Mouse (Mus musculus) cerebellum, postnatal 4 days (tissue): Measurements from ENCODE around the gene Nipbl.
"Not testable (repeated sequence)": the region's sequence is repeated elsewhere in the genome, so short reads cannot be mapped to it uniquely, and the experiment has no call there.

Experiments used
- DNase-seq, 2 experiments: peaks; one replicate each; pipeline ENCODE4 v3.0.0; 2022; ENCODE audit warnings: low spot score in 2 of 2, mixed read lengths in 1 of 2

Nipbl gene

DNA sequence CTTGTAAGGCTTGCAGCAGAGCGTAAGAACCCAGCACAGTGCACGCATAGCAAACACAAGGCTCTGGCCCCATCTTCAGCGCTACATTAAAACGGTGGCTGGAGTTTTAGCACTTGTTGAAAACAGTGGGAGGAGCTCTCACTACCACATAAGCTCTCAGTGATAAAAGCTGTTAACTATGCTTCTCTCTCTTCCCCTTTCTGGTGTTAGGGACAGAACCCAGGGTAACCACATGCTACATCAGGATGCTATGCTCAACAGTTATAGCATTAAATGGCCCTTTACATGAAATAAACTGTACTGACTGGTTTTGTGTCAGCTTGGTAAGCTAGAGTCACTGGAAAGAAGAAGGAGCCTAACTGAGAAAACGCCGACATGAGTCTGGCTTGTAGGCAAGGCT is 150.1 kb downstream of the Nipbl start:
- no peak for DNase-seq

DNA sequence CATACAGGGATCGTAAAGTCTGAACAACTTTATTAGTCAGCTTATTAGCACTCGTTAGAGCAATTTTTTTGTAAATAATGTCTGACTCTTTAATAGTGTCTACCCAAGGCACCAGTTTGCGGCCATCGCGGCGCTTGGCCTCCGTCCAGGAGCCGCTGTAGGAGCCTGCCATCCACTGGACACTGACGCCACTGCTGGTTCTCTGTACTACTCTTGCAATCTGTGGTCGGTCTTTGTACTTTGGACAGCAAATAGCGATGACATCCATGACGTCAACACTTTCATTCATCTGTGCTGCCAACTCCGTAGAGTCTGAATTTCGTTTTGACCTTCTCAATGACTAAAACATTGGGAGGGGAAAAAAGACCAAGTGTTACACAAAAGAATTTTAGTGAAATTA is 153.0 kb downstream of the Nipbl start:
- no peak for DNase-seq

DNA sequence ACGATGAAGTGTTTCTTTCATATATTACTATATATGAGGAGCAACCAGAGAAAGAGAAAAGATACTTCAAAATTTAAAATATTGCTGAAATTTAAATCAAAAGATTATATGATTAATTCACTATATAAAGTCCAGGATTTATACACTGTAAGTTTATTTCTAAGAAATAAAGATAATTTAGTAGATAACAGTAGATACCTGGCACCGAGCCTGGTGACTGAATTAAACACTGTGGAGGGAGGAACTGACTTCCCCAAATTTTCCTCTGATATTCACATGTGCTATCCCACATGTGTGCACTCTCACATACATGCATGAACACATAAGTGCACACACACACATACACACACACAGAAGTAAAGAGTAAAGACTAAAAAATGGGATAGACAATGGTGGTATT is 162.1 kb downstream of the Nipbl start:
- no peak for DNase-seq

DNA sequence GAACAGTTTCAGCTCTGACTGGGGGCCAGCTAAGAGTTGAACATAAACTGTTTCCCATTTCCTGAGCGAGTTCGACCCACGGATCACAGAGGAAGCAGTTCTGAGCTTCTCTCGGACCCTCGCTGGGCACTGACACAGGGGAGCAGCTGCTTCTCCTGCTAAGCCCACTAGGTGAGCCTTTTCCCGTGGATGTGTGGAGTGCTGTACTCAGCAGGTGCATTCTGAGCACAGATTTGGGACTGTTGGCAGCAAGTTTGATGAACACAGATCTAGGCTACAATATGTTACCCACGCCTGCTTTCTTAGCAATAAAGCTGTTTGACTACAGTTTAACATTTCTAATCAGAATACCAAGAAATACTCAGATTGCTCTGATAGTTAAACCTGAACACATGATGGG is 162.6 kb downstream of the Nipbl start:
- DNase-seq = no peak

DNA sequence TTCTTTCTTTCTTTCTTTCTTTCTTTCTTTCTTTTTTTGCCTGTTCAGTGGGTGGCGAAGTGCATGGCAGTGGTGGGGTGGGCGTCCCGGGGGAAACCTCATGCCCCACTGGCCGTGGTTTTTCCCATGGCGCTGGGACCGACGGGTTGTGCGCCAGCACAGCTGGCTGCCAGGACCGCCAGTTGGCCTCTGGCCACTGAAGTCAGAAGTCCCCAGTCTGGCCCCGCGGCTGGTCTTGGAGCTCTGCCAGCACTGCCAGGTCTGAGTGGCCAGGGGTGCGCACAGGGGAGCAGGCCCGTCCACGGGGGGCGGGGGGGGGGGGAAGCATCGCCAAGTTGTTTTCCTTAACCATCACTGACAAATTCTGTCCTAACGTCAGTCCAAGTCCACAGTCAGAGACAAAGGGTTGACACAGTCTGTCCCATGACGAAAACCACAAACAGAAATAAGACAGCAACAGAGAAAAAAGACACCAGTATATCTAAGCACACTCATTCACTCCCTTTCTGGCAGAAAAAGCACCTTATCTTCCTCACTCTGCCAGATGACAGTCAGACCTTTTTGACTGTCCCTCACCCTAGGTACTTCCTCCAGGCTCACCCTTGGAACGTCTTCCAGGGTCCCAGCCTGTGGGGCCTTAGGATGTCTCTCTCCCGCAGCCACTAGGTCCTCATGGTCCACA is 164.2 kb downstream of the Nipbl start:
- peak in 1 of 2 experiments; percentile 56 for DNase-seq

DNA sequence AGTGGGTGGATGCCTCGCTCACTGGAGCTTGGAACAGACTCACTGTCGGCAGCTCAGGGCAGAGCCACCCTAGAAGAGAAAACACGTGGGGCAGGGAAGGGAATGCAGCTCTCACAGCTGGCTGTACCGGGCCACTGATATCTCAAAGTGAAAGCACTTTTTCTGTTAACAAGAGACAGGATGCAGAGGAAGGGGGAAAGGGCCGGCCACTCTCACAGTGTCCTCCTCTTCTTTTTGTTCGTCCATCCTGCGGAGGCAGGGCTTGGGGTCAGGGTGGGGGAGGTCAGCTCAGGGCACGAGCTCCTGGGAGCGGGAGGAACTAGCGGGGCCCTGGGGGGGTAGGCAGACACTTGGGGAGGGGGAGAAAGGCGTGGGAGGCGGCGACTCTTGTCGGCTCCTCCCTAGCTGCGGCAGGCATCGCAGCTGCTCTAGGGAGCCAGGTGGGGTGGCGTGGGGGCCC is 164.9 kb downstream of the Nipbl start:
- no peak for DNase-seq

DNA sequence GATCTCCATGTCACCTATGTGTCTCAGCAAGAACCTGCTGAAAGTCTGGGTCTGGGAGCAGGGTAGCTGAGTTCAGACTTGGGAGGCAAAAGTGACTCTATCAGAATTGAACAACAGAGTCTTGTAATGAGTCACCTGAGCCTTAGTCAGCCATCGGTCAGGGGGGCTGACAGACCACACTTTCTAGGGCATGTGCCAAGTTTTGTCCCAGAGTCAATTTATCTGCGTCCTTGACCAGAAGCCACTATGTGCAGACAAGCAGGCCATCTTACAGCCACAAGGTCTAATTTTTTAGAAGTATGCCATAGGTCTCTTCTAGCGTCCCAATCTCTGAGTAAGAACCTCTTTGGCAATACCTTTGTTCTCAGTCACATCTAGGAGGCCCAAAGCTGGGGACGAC is 166.3 kb downstream of the Nipbl start:
- DNase-seq = not testable (repeated sequence)

DNA sequence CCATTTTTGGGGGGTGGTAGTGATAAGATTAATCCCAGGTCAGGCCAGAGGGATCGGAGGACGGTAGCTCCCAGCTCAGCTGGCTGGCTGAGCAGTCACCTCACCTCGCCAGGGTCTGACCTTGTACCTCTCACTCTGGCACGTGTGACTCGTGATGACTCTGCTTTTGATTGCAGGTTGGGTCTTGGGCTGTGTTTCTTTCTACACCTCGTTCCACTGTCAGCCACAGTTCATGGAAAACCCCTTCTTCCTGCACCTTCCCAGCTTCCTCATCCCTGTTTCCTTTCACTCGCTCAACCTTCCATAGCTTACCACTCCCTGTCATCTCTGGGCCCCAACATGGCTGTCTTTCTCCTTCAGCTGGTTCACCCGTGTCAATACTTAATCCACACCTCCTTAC is 172.3 kb downstream of the Nipbl start:
- DNase-seq = no peak

DNA sequence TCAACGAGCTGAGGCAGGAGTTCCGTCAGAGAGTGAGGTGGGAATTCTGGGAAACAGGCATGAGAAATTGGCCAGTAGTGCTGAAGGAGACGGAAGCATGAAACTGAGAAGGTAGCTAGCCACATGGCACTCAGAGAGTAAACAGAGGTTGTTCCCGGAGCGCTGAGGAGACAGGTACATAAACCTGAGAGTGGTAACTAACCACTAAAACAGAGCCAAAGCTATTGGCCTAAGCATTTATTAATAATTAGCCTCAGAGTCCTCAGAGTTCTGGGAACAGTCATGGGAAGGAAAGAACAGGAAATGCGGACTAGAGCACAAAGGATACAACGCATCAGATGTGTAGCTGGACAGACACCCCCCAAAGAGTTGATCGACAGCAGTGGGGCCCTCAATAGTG is 176.0 kb downstream of the Nipbl start:
- no peak for DNase-seq

DNA sequence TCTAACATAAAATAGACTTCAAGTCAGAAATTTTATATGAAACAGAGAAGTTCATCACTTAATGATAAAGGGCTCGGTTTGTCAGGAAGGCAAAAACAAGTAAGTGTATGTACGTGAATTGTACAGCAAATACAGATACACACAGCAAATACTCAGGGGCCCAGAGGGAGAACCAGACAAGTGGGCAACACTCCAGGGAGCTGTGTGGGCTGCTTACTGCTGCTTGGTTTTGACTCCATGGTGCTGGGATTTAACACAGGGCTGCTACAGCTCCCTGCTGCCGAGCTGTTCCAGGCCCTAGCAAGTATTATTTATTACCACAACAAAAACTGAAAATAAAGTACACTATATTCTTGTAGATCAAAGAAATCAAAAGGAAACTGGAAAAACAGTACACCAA is 177.1 kb downstream of the Nipbl start:
- DNase-seq = no peak

DNA sequence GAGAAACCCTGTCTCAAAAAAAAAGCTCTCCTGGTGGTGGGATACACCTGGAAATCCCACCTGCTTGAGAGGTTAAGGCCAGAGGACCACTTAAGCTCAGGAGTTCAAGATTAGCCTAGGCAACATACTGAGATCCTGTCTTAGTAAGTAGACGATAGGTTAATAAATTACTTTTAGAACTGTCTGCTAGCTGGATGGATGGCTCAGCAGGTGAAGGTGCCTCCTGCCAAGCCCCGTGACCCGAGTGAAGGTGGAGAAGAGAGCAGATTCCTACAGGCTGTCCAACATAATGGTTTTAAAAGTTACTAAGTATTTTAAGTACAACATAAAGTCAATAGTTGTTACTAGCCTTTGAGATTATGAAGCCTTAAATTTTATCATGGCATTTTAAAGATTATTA is 178.3 kb downstream of the Nipbl start:
- DNase-seq = no peak
